Mouse (Mus musculus) gastrocnemius, postnatal 10 days (tissue): ENCODE results near the gene Kctd20. TPM values are rescaled to one million over a fixed set of nuclear protein-coding genes. Genes with fewer than 3 reads are reported as not detected.

ENCODE experiments used
- DNase-seq: peaks from one replicate; pipeline ENCODE4 v3.0.0; 2021; ENCODE audit warnings: mixed read lengths
- long read RNA-seq, 2 experiments: library from polyadenylated mRNA; stranded (forward); transcript quantifications; one replicate each; pipeline ENCODE4 v2.0.0; 2021
- total RNA-seq, 2 experiments: library from RNA; stranded (reverse); gene quantifications; 2 replicates each; pipeline ENCODE4 v1.2.3; 2021

The Kctd20 gene
- 10 to 100 TPM; 35.9 to 42.8 TPM for total RNA-seq
- long read RNA-seq, experiment 1, full-length matches to known transcripts, result 104 of 123 reads
- long read RNA-seq, experiment 1, partial matches to known transcripts, result 6 of 123 reads
- long read RNA-seq, experiment 1, other reads (novel, unspliced or antisense), result 13 of 123 reads
- long read RNA-seq, experiment 2, full-length matches to known transcripts, result 73 of 88 reads
- long read RNA-seq, experiment 2, partial matches to known transcripts, result 7 of 88 reads
- long read RNA-seq, experiment 2, other reads (novel, unspliced or antisense), result 8 of 88 reads

GRCm38 (mm10) chr17:28951831-28952799 lies at the start of gene Kctd20:
TSS of gene Kctd20 (plus strand) at chr17:28951950.
- DNase-seq, result peak; percentile 95

GRCm38 (mm10) chr17:28904546-28905376 lies 47.0 kb upstream of the Kctd20 start:
- peak; percentile 78 for DNase-seq

- no peak for DNase-seq
Measured at GRCm38 (mm10) chr17:28905377-28905916, 46.3 kb upstream of the Kctd20 start.

GRCm38 (mm10) chr17:28907959-28908358 lies 43.8 kb upstream of the Kctd20 start:
- peak; percentile 1 for DNase-seq

GRCm38 (mm10) chr17:28909252-28909941 lies 42.4 kb upstream of the Kctd20 start:
- DNase-seq, result peak; percentile 68

GRCm38 (mm10) chr17:28910139-28910538 lies 41.6 kb upstream of the Kctd20 start:
- peak; percentile 4 for DNase-seq

GRCm38 (mm10) chr17:28913200-28913599 lies 38.5 kb upstream of the Kctd20 start:
- no peak for DNase-seq

- DNase-seq, result no peak
Measured at GRCm38 (mm10) chr17:28913940-28914339, 37.8 kb upstream of the Kctd20 start.

GRCm38 (mm10) chr17:28915060-28915628 lies 36.6 kb upstream of the Kctd20 start, which contains the start of gene 4930539E08Rik:
TSS of gene 4930539E08Rik (minus strand) at chr17:28915324.
- no peak for DNase-seq

GRCm38 (mm10) chr17:28916520-28916919 lies 35.2 kb upstream of the Kctd20 start:
- no peak for DNase-seq

GRCm38 (mm10) chr17:28921086-28921485 lies 30.7 kb upstream of the Kctd20 start:
- DNase-seq, result no peak

- no peak for DNase-seq
Measured at GRCm38 (mm10) chr17:28922096-28922495, 29.7 kb upstream of the Kctd20 start.

- no peak for DNase-seq
Measured at GRCm38 (mm10) chr17:28924957-28925595, 26.7 kb upstream of the Kctd20 start.

- DNase-seq, result peak; percentile 82
Measured at GRCm38 (mm10) chr17:28926380-28926779, 25.4 kb upstream of the Kctd20 start.

- peak; percentile 61 for DNase-seq
Measured at GRCm38 (mm10) chr17:28926866-28927635, 24.7 kb upstream of the Kctd20 start.

GRCm38 (mm10) chr17:28928004-28928403 lies 23.7 kb upstream of the Kctd20 start:
- no peak for DNase-seq

- DNase-seq, result no peak
Measured at GRCm38 (mm10) chr17:28929369-28929768, 22.4 kb upstream of the Kctd20 start.

GRCm38 (mm10) chr17:28930392-28931074 lies 21.2 kb upstream of the Kctd20 start:
- peak; percentile 96 for DNase-seq
